Mouse (Mus musculus): ENCODE measurements at regions not wholly inside any gene's neighbourhood (a gene's known extent, or its start where the extent isn't known, plus 50 kb on each side); places are given as distances from the start of the nearest gene placed in this dataset.

GRCm38 (mm10) chr5:91797362-91797761 is 165.5 kb downstream of the Rchy1 start:
- no peak for TF ChIP-seq POLR2A (IDR thresholded peaks at IDR 0.05; ENCODE audit: insufficient read length, low read depth)
- no peak for TF ChIP-seq MYOG (IDR thresholded peaks at IDR 0.05; ENCODE audit: control insufficient read depth in 1 of 3, insufficient read depth in 1 of 3, insufficient read length in 2 of 3, low read depth in 2 of 3)
- no peak for TF ChIP-seq MYOD1 (IDR thresholded peaks at IDR 0.05; ENCODE audit: control insufficient read depth in 1 of 3, insufficient read length in 2 of 3, low read depth in 2 of 3)
- TF ChIP-seq CEBPB (IDR thresholded peaks at IDR 0.05; ENCODE audit: insufficient read depth, poor library complexity, severe bottlenecking): no peak
- TF ChIP-seq TCF12 (IDR thresholded peaks at IDR 0.05; ENCODE audit: insufficient read depth, poor library complexity, severe bottlenecking): no peak
- no peak for TF ChIP-seq TCF3 (IDR thresholded peaks at IDR 0.05; ENCODE audit: insufficient read length, low read depth)
- no peak for TF ChIP-seq MAX (IDR thresholded peaks at IDR 0.05; ENCODE audit: low read depth)
- no peak for TF ChIP-seq USF1 (IDR thresholded peaks at IDR 0.05; ENCODE audit: low read depth)
- no peak for TF ChIP-seq SRF (IDR thresholded peaks at IDR 0.05; ENCODE audit: control insufficient read depth, insufficient read length, low read depth)
- no peak for TF ChIP-seq POLR2AphosphoS2 (IDR thresholded peaks at IDR 0.05; ENCODE audit: insufficient read length, low read depth)
